Mouse (Mus musculus): ENCODE measurements around the gene Cebpg. TPM values are rescaled to one million over a fixed set of nuclear protein-coding genes. Genes with fewer than 3 reads are reported as not detected.

Gene Cebpg
- total RNA-seq (2014; fragmentation: Nextera tagmentation), result 63.1 and 67.0 TPM in 2 replicates
- total RNA-seq (2017), result 30.8 and 33.9 TPM in 2 replicates
- 26.9 and 30.7 TPM in 2 replicates for polyA plus RNA-seq (2012)

GRCm38 (mm10) chr7:35056436-35056864, at the start of gene Cebpg:
Gene Cebpg (minus strand): TSS chr7:35056573.
- Histone ChIP-seq H3K4me3 (ENCODE audit: low read depth, low read length) (peak within 1 kb of the TSS; percentile 94), H3K36me3 (replicated peaks) (peaks cover 19% of the 10 kb centered on the region), H3K27me3 (ENCODE audit: insufficient read depth, low read length) (no peaks in the 10 kb centered on the region), H3K4me1 (ENCODE audit: insufficient read depth, low read depth, low read length) (peaks cover 26% of the 10 kb centered on the region), H3K9me3 (replicated peaks) (no peaks in the 10 kb centered on the region)
- TF ChIP-seq GATA2 (IDR thresholded peaks at IDR 0.05; ENCODE audit: borderline replicate concordance, low read depth, low read length), result no peak
- TF ChIP-seq CTCF (IDR thresholded peaks at IDR 0.05; ENCODE audit: low read depth, low read length), result no peak
- no peak for TF ChIP-seq POLR2AphosphoS5 (IDR thresholded peaks at IDR 0.05; ENCODE audit: insufficient replicate concordance, low read depth, low read length)
- TF ChIP-seq TAL1 (conservative IDR thresholded peaks at IDR 0.05; ENCODE audit: low read depth, low read length), result no peak
- TF ChIP-seq GATA1 (IDR thresholded peaks at IDR 0.05; ENCODE audit: borderline replicate concordance, low read length), result no peak
- DNase-seq (ENCODE audit: low spot score) (peak; percentile 97), ATAC-seq (ENCODE audit: extremely low read depth, insufficient number of reproducible peaks, low FRiP score, poor library complexity, severe bottlenecking) (peak; percentile 95)

- H3K36me3 ChIP-seq (replicated peaks), result no peaks in the 10 kb centered on the region
- TF ChIP-seq CTCF (IDR thresholded peaks at IDR 0.05; ENCODE audit: low read depth, low read length) (no peak), GATA2 (IDR thresholded peaks at IDR 0.05; ENCODE audit: borderline replicate concordance, low read depth, low read length) (no peak), POLR2AphosphoS5 (IDR thresholded peaks at IDR 0.05; ENCODE audit: insufficient replicate concordance, low read depth, low read length) (no peak), TAL1 (conservative IDR thresholded peaks at IDR 0.05; ENCODE audit: low read depth, low read length) (no peak)
- H3K27me3 ChIP-seq (ENCODE audit: insufficient read depth, low read length), result no peaks in the 10 kb centered on the region
- ATAC-seq (ENCODE audit: extremely low read depth, insufficient number of reproducible peaks, low FRiP score, poor library complexity, severe bottlenecking) (no peak), DNase-seq (ENCODE audit: low spot score) (no peak)
- no peaks in the 10 kb centered on the region for H3K9me3 ChIP-seq (replicated peaks)
- no peaks in the 10 kb centered on the region for H3K4me1 ChIP-seq (ENCODE audit: insufficient read depth, low read depth, low read length)
- H3K4me3 ChIP-seq (ENCODE audit: low read depth, low read length), result no peak overlapping the region
These were observed 43.2 kb upstream of the Cebpg start for GRCm38 (mm10) chr7:35099528-35099927.

GRCm38 (mm10) chr7:35098777-35099176, 42.4 kb upstream of the Cebpg start:
- TF ChIP-seq GATA1 (IDR thresholded peaks at IDR 0.05; ENCODE audit: borderline replicate concordance, low read length) (no peak), CTCF (IDR thresholded peaks at IDR 0.05; ENCODE audit: low read depth, low read length) (no peak), TAL1 (conservative IDR thresholded peaks at IDR 0.05; ENCODE audit: low read depth, low read length) (no peak), POLR2AphosphoS5 (IDR thresholded peaks at IDR 0.05; ENCODE audit: insufficient replicate concordance, low read depth, low read length) (no peak), GATA2 (IDR thresholded peaks at IDR 0.05; ENCODE audit: borderline replicate concordance, low read depth, low read length) (no peak)
- Histone ChIP-seq H3K36me3 (replicated peaks) (no peaks in the 10 kb centered on the region), H3K4me3 (ENCODE audit: low read depth, low read length) (no peak overlapping the region), H3K4me1 (ENCODE audit: insufficient read depth, low read depth, low read length) (no peaks in the 10 kb centered on the region), H3K27me3 (ENCODE audit: insufficient read depth, low read length) (no peaks in the 10 kb centered on the region), H3K9me3 (replicated peaks) (no peaks in the 10 kb centered on the region)
- no peak for ATAC-seq (ENCODE audit: extremely low read depth, insufficient number of reproducible peaks, low FRiP score, poor library complexity, severe bottlenecking)
- no peak for DNase-seq (ENCODE audit: low spot score)

- TF ChIP-seq POLR2AphosphoS5 (IDR thresholded peaks at IDR 0.05; ENCODE audit: insufficient replicate concordance, low read depth, low read length) (no peak), TAL1 (conservative IDR thresholded peaks at IDR 0.05; ENCODE audit: low read depth, low read length) (no peak)
- Histone ChIP-seq H3K9me3 (replicated peaks) (no peaks in the 10 kb centered on the region), H3K4me3 (ENCODE audit: low read depth, low read length) (no peak overlapping the region), H3K27me3 (ENCODE audit: insufficient read depth, low read length) (no peaks in the 10 kb centered on the region; the same call in 1 of the 2 replicates), H3K36me3 (replicated peaks) (no peaks in the 10 kb centered on the region), H3K4me1 (ENCODE audit: insufficient read depth, low read depth, low read length) (no peaks in the 10 kb centered on the region)
- no peak for DNase-seq (ENCODE audit: low spot score)
- no peak for ATAC-seq (ENCODE audit: extremely low read depth, insufficient number of reproducible peaks, low FRiP score, poor library complexity, severe bottlenecking)
These were observed 38.8 kb upstream of the Cebpg start for GRCm38 (mm10) chr7:35094975-35095678.

GRCm38 (mm10) chr7:35090550-35090949, 34.2 kb upstream of the Cebpg start:
- no peaks in the 10 kb centered on the region for H3K4me1 ChIP-seq (ENCODE audit: insufficient read depth, low read depth, low read length)
- H3K4me3 ChIP-seq (ENCODE audit: low read depth, low read length), result no peak overlapping the region
- DNase-seq (ENCODE audit: low spot score), result no peak
- ATAC-seq (ENCODE audit: extremely low read depth, insufficient number of reproducible peaks, low FRiP score, poor library complexity, severe bottlenecking), result no peak
- H3K9me3 ChIP-seq (replicated peaks), result no peaks in the 10 kb centered on the region
- TF ChIP-seq GATA1 (IDR thresholded peaks at IDR 0.05; ENCODE audit: borderline replicate concordance, low read length) (no peak), POLR2AphosphoS5 (IDR thresholded peaks at IDR 0.05; ENCODE audit: insufficient replicate concordance, low read depth, low read length) (no peak), GATA2 (IDR thresholded peaks at IDR 0.05; ENCODE audit: borderline replicate concordance, low read depth, low read length) (no peak), TAL1 (conservative IDR thresholded peaks at IDR 0.05; ENCODE audit: low read depth, low read length) (no peak), CTCF (IDR thresholded peaks at IDR 0.05; ENCODE audit: low read depth, low read length) (no peak)
- H3K27me3 ChIP-seq (ENCODE audit: insufficient read depth, low read length), result peaks cover 15% of the 10 kb centered on the region
- no peaks in the 10 kb centered on the region for H3K36me3 ChIP-seq (replicated peaks)

- H3K27me3 ChIP-seq (ENCODE audit: insufficient read depth, low read length), result peaks cover 26% of the 10 kb centered on the region
- ATAC-seq (ENCODE audit: extremely low read depth, insufficient number of reproducible peaks, low FRiP score, poor library complexity, severe bottlenecking), result no peak
- no peaks in the 10 kb centered on the region for H3K36me3 ChIP-seq (replicated peaks)
- DNase-seq (ENCODE audit: low spot score), result no peak
- no peak overlapping the region for H3K4me3 ChIP-seq (ENCODE audit: low read depth, low read length)
- no peaks in the 10 kb centered on the region for H3K9me3 ChIP-seq (replicated peaks)
- peaks cover 2% of the 10 kb centered on the region for H3K4me1 ChIP-seq (ENCODE audit: insufficient read depth, low read depth, low read length)
- TF ChIP-seq GATA2 (IDR thresholded peaks at IDR 0.05; ENCODE audit: borderline replicate concordance, low read depth, low read length) (no peak), TAL1 (conservative IDR thresholded peaks at IDR 0.05; ENCODE audit: low read depth, low read length) (no peak), POLR2AphosphoS5 (IDR thresholded peaks at IDR 0.05; ENCODE audit: insufficient replicate concordance, low read depth, low read length) (no peak)
These were observed 30.0 kb upstream of the Cebpg start for GRCm38 (mm10) chr7:35086271-35086861.

Measured in G1E (cell line).